Mouse (Mus musculus) lung, embryonic 15.5 days (tissue): Measurements from ENCODE around the gene Golph3. TPM values are rescaled to one million over a fixed set of nuclear protein-coding genes. Genes with fewer than 3 reads are reported as not detected.

Experiments used
- ATAC-seq: fragments of 200-750 bp; cut with Nextera tagmentation; 2 replicates; pipeline ENCODE4 v1.8.0; 2017; ENCODE audit warnings: moderate number of reproducible peaks, borderline replicate concordance; ENCODE audit not compliant: low FRiP score, low TSS enrichment; ENCODE audit errors: extremely low read depth
- H3K27ac ChIP-seq: fragments of 300-500 bp; sonication (generic); 2 replicates; pipeline ENCODE4 v1.5.1; 2015; ENCODE audit warnings: moderate library complexity, mild to moderate bottlenecking, inconsistent platforms
- H3K27me3 ChIP-seq: fragments of 300-500 bp; sonication (generic); 2 replicates; pipeline ENCODE4 v1.6.1; 2015; ENCODE audit warnings: inconsistent platforms
- H3K36me3 ChIP-seq: fragments of 300-500 bp; sonication (generic); 2 replicates; pipeline ENCODE4 v1.6.1; 2015; ENCODE audit warnings: inconsistent platforms
- H3K4me1 ChIP-seq: fragments of 300-500 bp; sonication (generic); 2 replicates; pipeline ENCODE4 v1.6.1; 2015; ENCODE audit warnings: inconsistent platforms
- H3K4me2 ChIP-seq: fragments of 300-500 bp; sonication (generic); 2 replicates; pipeline ENCODE4 v1.6.1; 2015; ENCODE audit warnings: inconsistent platforms, mild to moderate bottlenecking, moderate library complexity
- H3K4me3 ChIP-seq: fragments of 300-500 bp; sonication (generic); 2 replicates; pipeline ENCODE4 v1.5.1; 2015; ENCODE audit warnings: mild to moderate bottlenecking, inconsistent platforms
- H3K9ac ChIP-seq: fragments of 300-500 bp; sonication (generic); 2 replicates; pipeline ENCODE4 v1.6.1; 2015; ENCODE audit warnings: inconsistent platforms
- H3K9me3 ChIP-seq: fragments of 300-500 bp; sonication (generic); 2 replicates; pipeline ENCODE4 v1.6.1; 2016; ENCODE audit warnings: inconsistent platforms
- WGBS: fragments of 180-500 bp; shearing (Covaris S2); methylation state at CpG from one replicate; pipeline ENCODE4 v1.1.7; 2015; 5-methylcytosine and 5-hydroxymethylcytosine counted together
- polyA plus RNA-seq: library from polyadenylated mRNA; unstranded; fragments of >200 nt; fragmentation: Nextera tagmentation; extraction: Ambion mirVana; gene quantifications from 2 replicates; pipeline ENCODE4 v1.2.1, GENCODE M21; 2015

Gene Golph3
- polyA plus RNA-seq, 1 experiment from 2014 or later: 83.2 TPM

- H3K4me1 ChIP-seq: peaks cover 18% of the 10 kb centered on the region
- H3K27ac ChIP-seq: peak overlapping the region; percentile 93
- ATAC-seq: no peak
- peaks cover 4% of the 10 kb centered on the region; the same call in 1 of the 2 replicates for H3K27me3 ChIP-seq
- H3K4me2 ChIP-seq: peak overlapping the region; percentile 82
- H3K9ac ChIP-seq: peak overlapping the region; percentile 68
- H3K36me3 ChIP-seq: no peaks in the 10 kb centered on the region
- WGBS: 2% methylated on average over 22 of the region's 22 CpGs
- H3K9me3 ChIP-seq: no peaks in the 10 kb centered on the region
- peak overlapping the region; percentile 95 for H3K4me3 ChIP-seq
Measured at GRCm38 (mm10) chr15:12320441-12321090, 684 bp upstream of the Golph3 start.

DNA sequence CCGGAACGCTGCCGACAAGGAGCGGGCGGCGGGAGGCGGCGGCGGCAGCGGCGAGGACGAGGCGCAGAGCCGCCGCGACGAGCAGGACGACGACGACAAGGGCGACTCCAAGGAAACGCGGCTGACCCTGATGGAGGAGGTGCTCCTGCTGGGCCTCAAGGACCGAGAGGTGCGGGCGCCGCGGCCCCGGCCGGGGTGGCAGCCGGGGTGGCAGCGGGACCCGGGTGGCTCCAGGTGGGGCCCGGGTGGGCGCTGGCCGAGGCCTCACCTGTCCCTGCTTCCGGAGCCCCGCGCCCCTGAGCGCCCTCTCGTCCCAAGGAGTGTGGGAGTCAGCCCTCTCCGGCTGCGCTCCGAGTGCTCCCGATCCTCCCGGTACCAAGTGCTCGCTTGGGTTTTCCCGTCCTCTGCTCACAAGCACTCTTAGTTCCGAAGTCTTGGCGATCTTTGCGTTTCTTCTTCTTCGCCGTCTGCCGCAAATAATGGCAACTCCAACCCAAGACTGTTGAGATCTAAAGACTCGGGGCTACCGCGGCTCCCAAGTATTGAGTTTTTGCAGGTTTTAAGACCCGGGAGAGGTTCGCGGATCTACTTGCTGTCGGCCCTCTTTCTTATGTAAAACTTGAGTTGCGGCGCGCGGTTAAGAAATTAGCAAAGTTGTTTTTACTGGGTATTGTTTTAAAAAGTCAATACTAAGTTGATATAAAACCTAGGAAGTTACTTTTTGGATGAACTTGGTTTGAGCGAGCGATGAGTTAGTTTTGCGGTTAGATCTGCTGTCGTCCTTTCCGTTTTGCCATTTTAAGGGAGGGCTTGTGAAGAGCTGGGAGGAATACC lies 755 bp downstream of the Golph3 start, which contains the start of gene 1810049J17Rik:
Gene 1810049J17Rik, minus strand, starts transcription at position 112 of the 834 bp plus-strand sequence.
- Histone ChIP-seq H3K9ac (peak within 1 kb of the TSS; percentile 97), H3K4me2 (peak within 1 kb of the TSS; percentile 82), H3K27me3 (peaks cover 4% of the 10 kb centered on the region; the same call in 1 of the 2 replicates), H3K27ac (peak within 1 kb of the TSS; percentile 93), H3K9me3 (no peaks in the 10 kb centered on the region), H3K4me1 (peaks cover 22% of the 10 kb centered on the region), H3K4me3 (peak within 1 kb of the TSS; percentile 95), H3K36me3 (no peaks in the 10 kb centered on the region; the same call in 1 of the 2 replicates)
- WGBS: under 1% methylated on average over 70 of the region's 70 CpGs
- peak; percentile 40; the same call in 1 of the 2 replicates for ATAC-seq

GRCm38 (mm10) chr15:12322676-12323402 lies 1.6 kb downstream of the Golph3 start:
- peaks cover 4% of the 10 kb centered on the region; the same call in 1 of the 2 replicates for H3K27me3 ChIP-seq
- peak overlapping the region; percentile 95 for H3K4me3 ChIP-seq
- no peaks in the 10 kb centered on the region for H3K9me3 ChIP-seq
- H3K9ac ChIP-seq: peak overlapping the region; percentile 97
- 12% methylated on average over 9 of the region's 9 CpGs for WGBS
- H3K36me3 ChIP-seq: peaks cover 5% of the 10 kb centered on the region
- no peak overlapping the region for H3K27ac ChIP-seq
- no peak for ATAC-seq
- H3K4me1 ChIP-seq: peaks cover 22% of the 10 kb centered on the region
- H3K4me2 ChIP-seq: peak overlapping the region; percentile 82

DNA sequence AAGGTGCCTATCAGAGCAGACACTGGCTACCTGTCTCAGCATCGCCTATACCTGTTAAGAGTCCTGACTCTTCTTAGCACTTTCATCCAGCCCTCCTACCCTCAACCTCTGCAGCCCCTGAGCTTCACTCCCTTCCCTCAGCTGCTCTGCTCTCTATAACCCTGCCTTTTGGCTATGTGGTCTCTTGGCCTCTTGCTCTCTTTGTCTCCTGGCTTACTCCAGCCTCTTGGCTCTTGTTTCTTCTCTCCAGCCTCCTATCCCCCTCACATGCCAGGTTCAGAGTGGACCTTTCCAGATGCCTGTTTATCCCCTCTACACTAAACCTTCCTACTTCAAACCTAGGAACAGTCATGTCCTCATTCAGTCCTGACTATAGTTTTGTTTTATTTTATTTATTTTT lies 3.1 kb downstream of the Golph3 start:
- Histone ChIP-seq H3K9ac (no peak overlapping the region), H3K4me1 (peaks cover 22% of the 10 kb centered on the region), H3K36me3 (peaks cover 7% of the 10 kb centered on the region), H3K27ac (no peak overlapping the region), H3K9me3 (no peaks in the 10 kb centered on the region), H3K4me3 (no peak overlapping the region), H3K27me3 (peaks cover 4% of the 10 kb centered on the region; the same call in 1 of the 2 replicates), H3K4me2 (peak overlapping the region; percentile 82; the same call in 1 of the 2 replicates)
- no peak for ATAC-seq
- 86% methylated on average over 1 of the region's 1 CpGs for WGBS

GRCm38 (mm10) chr15:12330389-12330788 lies 9.1 kb downstream of the Golph3 start:
- Histone ChIP-seq H3K36me3 (peaks cover 7% of the 10 kb centered on the region), H3K4me3 (no peak overlapping the region), H3K27me3 (no peaks in the 10 kb centered on the region), H3K4me2 (no peak overlapping the region), H3K9ac (no peak overlapping the region), H3K9me3 (no peaks in the 10 kb centered on the region), H3K27ac (no peak overlapping the region), H3K4me1 (peaks cover 14% of the 10 kb centered on the region)
- 80% methylated on average over 3 of the region's 3 CpGs for WGBS
- no peak for ATAC-seq

DNA sequence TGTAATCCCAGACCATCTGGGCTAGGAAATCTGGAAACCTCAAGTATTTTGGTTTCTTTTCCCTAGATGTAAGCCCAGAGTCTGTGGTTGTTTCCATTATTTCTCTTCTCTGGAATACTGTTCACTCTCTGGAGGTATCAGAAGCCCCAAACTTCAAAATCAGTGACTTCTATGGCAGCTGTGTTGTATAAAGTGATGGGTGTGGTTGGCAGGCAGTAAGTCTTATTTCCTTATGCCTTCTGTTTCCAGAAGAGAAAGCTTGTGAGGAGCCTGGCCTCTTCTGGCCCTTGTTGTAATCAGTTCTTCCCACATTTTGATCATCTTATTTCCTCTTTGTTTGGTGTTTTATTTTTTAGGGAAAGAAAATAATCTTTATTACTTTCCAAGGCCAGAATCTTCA lies 9.6 kb downstream of the Golph3 start:
- peaks cover 14% of the 10 kb centered on the region for H3K4me1 ChIP-seq
- no peaks in the 10 kb centered on the region for H3K9me3 ChIP-seq
- H3K27ac ChIP-seq: no peak overlapping the region
- H3K4me3 ChIP-seq: no peak overlapping the region
- H3K27me3 ChIP-seq: no peaks in the 10 kb centered on the region
- peaks cover 7% of the 10 kb centered on the region for H3K36me3 ChIP-seq
- no peak overlapping the region for H3K9ac ChIP-seq
- H3K4me2 ChIP-seq: no peak overlapping the region
- no peak for ATAC-seq

DNA sequence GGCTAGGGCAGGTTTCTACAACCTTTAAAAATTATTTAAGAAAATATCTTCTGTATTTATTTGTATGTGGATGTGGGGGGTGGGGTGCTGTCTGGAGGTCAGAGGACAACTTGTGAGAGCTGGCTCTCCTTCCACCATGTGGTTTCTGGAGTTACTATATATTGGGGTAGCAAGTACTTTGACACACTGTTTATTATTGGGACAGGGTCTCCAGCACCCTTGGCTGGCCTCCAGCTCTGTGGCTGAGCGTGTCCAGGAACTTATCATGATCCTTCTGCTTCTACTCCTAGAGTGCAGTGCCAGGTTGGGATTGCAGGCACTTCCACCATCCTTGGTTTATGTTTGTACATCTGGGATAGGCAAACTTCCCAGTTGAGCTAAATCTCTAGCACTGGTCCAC lies 10.1 kb downstream of the Golph3 start:
- 31% methylated on average over 1 of the region's 1 CpGs for WGBS
- H3K9ac ChIP-seq: no peak overlapping the region
- H3K27me3 ChIP-seq: no peaks in the 10 kb centered on the region
- peaks cover 11% of the 10 kb centered on the region for H3K4me1 ChIP-seq
- H3K36me3 ChIP-seq: peaks cover 7% of the 10 kb centered on the region; the same call in 1 of the 2 replicates
- ATAC-seq: no peak; the same call in 1 of the 2 replicates
- no peak overlapping the region for H3K4me2 ChIP-seq
- no peak overlapping the region for H3K4me3 ChIP-seq
- no peak overlapping the region for H3K27ac ChIP-seq
- H3K9me3 ChIP-seq: no peaks in the 10 kb centered on the region

DNA sequence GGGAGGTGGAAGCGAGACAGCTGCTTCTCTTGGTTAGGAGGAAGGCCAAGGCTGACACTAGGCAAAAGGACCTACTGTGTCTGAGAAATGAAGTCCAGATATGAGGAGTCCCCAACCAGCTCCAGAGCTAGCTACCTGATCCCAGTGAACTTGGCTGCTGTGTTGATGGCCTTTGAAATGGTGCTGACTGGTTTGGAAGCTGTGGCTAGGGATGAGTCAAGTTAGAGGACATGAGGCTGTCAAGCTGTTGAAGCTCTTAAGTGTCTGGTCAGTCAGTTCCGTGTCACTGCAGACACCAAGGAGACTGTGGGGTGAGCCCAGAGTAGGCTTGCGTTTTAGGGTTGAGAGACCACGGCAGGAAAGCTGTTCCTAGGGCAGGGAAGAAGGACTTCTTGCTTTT lies 13.1 kb downstream of the Golph3 start:
- Histone ChIP-seq H3K9ac (no peak overlapping the region), H3K4me1 (peaks cover 10% of the 10 kb centered on the region), H3K36me3 (no peaks in the 10 kb centered on the region), H3K4me2 (no peak overlapping the region), H3K27ac (no peak overlapping the region), H3K4me3 (no peak overlapping the region), H3K27me3 (no peaks in the 10 kb centered on the region), H3K9me3 (no peaks in the 10 kb centered on the region)
- ATAC-seq: no peak
- WGBS: 82% methylated on average over 4 of the region's 4 CpGs

DNA sequence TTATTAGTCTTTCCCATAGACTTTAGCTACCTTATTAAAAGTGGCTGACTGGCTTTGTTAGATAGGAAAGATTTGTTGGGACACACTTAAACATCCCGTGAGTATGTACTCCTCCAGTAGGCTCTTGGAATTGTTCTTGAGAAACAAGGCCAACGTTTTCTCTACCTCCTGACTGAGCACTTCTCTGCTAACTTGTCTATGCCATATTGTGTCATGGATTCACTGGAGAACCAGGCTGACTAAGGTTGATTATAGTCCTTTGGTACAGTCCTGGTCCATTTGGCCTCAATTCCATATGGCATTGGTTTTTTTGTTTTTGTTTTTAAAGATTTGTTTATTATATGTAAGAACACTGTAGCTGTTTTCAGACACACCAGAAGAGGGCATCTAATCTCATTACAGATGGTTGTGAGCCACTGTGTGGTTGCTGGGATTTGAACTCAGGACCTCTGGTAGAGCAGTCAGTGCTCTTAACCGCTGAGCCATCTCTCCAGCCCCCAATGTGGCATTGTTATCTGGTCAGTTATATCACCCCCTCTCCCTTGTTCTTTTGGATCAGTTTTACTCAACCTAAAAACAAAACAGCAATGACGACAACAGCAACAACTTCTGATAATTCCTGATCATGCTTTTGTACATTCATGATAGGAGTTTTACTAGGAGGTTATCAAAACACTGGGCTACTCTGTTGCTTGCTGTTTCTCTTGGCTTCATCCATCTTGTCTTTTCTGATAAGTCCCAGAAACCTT lies 16.0 kb downstream of the Golph3 start:
- Histone ChIP-seq H3K4me2 (no peak overlapping the region), H3K9ac (no peak overlapping the region), H3K4me1 (peaks cover 2% of the 10 kb centered on the region; the same call in 1 of the 2 replicates), H3K27ac (no peak overlapping the region), H3K27me3 (no peaks in the 10 kb centered on the region), H3K4me3 (no peak overlapping the region), H3K9me3 (no peaks in the 10 kb centered on the region), H3K36me3 (peaks cover 4% of the 10 kb centered on the region; the same call in 1 of the 2 replicates)
- 73% methylated on average over 4 of the region's 4 CpGs for WGBS
- no peak for ATAC-seq

- no peaks in the 10 kb centered on the region for H3K27me3 ChIP-seq
- peaks cover 7% of the 10 kb centered on the region; the same call in 1 of the 2 replicates for H3K36me3 ChIP-seq
- ATAC-seq: no peak
- H3K4me2 ChIP-seq: no peak overlapping the region
- H3K9me3 ChIP-seq: no peaks in the 10 kb centered on the region
- peaks cover 2% of the 10 kb centered on the region; the same call in 1 of the 2 replicates for H3K4me1 ChIP-seq
- no peak overlapping the region for H3K4me3 ChIP-seq
- WGBS: 79% methylated on average over 3 of the region's 3 CpGs
- no peak overlapping the region for H3K9ac ChIP-seq
- H3K27ac ChIP-seq: no peak overlapping the region
Measured at GRCm38 (mm10) chr15:12337779-12338137, 16.5 kb downstream of the Golph3 start.
